Mouse (Mus musculus): ENCODE results near the gene Myof.
A peak's percentile ranks its signal among the peaks of the same experiment; 100 is the strongest.

Gene Myof

GRCm38 (mm10) chr19:38043281-38043981, at the start of gene Myof:
Gene Myof, minus strand, starts transcription at chr19:38043577.
- DNase-seq, result no peak

GRCm38 (mm10) chr19:38091512-38091985, 48.2 kb upstream of the Myof start:
- no peak for DNase-seq

GRCm38 (mm10) chr19:38089358-38089757, 46.0 kb upstream of the Myof start:
- DNase-seq, result no peak

- no peak for DNase-seq
Measured at GRCm38 (mm10) chr19:38086948-38087551, 43.7 kb upstream of the Myof start.

- no peak for DNase-seq
Measured at GRCm38 (mm10) chr19:38085841-38086240, 42.5 kb upstream of the Myof start.

GRCm38 (mm10) chr19:38082931-38083525, 39.7 kb upstream of the Myof start:
- DNase-seq, result no peak

- no peak for DNase-seq
Measured at GRCm38 (mm10) chr19:38081361-38081760, 38.0 kb upstream of the Myof start.

GRCm38 (mm10) chr19:38077851-38078540, 34.6 kb upstream of the Myof start:
- peak; percentile 8 for DNase-seq

- DNase-seq, result no peak
Measured at GRCm38 (mm10) chr19:38076251-38076650, 32.9 kb upstream of the Myof start.

- DNase-seq, result no peak
Measured at GRCm38 (mm10) chr19:38075051-38075450, 31.7 kb upstream of the Myof start.

- no peak for DNase-seq
Measured at GRCm38 (mm10) chr19:38073226-38073625, 29.8 kb upstream of the Myof start.

GRCm38 (mm10) chr19:38064051-38064450, 20.7 kb upstream of the Myof start:
- no peak for DNase-seq

- DNase-seq, result no peak
Measured at GRCm38 (mm10) chr19:38063201-38063600, 19.8 kb upstream of the Myof start.

- DNase-seq, result peak; percentile 8
Measured at GRCm38 (mm10) chr19:38056931-38057330, 13.6 kb upstream of the Myof start.

GRCm38 (mm10) chr19:38056276-38056675, 12.9 kb upstream of the Myof start:
- DNase-seq, result no peak

- no peak for DNase-seq
Measured at GRCm38 (mm10) chr19:38055798-38056197, 12.4 kb upstream of the Myof start.

GRCm38 (mm10) chr19:38054720-38055192, 11.4 kb upstream of the Myof start, which contains the start of gene Cep55:
Gene Cep55, plus strand, starts transcription at chr19:38055011.
- peak; percentile 96 for DNase-seq

- DNase-seq, result peak; percentile 85
Measured at GRCm38 (mm10) chr19:38054149-38054719, 10.9 kb upstream of the Myof start.

GRCm38 (mm10) chr19:38053227-38054041, 10.1 kb upstream of the Myof start:
- peak; percentile 65 for DNase-seq

GRCm38 (mm10) chr19:38049686-38050085, 6.3 kb upstream of the Myof start:
- no peak for DNase-seq

- no peak for DNase-seq
Measured at GRCm38 (mm10) chr19:38045198-38045597, 1.8 kb upstream of the Myof start.

- no peak for DNase-seq
Measured at GRCm38 (mm10) chr19:38042261-38042722, 1.1 kb downstream of the Myof start.

Data from cerebellum, adult 9-10 months (tissue).